8 mouse cellular contexts compared by ENCODE assay signal in the genomic region with DNA sequence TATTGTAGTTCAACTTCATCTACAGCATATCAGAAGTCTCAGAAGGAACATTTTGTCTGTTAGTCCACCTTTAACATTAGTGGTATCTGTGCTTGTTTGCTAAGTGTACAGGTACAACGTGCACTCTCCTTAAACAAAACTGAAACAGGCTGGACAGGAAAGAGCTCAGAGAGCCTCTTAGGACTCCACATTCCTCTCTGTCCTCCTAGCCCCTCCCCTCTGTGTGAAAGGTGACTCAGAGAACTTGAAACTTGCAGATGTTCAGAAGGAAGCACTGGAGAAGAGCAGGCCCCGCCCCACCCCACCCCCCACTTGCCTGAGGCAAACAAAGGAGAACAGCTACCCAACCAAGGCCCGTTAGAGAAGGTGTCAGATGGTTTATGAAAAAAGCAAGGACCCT. TPM values are rescaled to one million over a fixed set of nuclear protein-coding genes. Genes with fewer than 3 reads are reported as not detected.
A peak's percentile ranks its signal among the peaks of the same experiment; 100 is the strongest.
DNase-seq lines count a peak whose midpoint lies in the region; ATAC-seq and TF ChIP-seq lines count a peak whose summit lies in the region.

No protein-coding gene starts in this region.

- no peak for TF ChIP-seq CTCF in stomach, postnatal 0 days (IDR thresholded peaks at IDR 0.05; ENCODE audit: low read depth)

- H3K27ac ChIP-seq in stomach, postnatal 0 days (replicated peaks): no peak overlapping the region

- no peak overlapping the region for H3K4me2 ChIP-seq in stomach, postnatal 0 days (replicated peaks; ENCODE audit: low read depth)

- TF ChIP-seq EP300 in stomach, postnatal 0 days (optimal IDR thresholded peaks at IDR 0.05): no peak

- H3K4me1 ChIP-seq in stomach, postnatal 0 days (replicated peaks; ENCODE audit: control insufficient read depth, insufficient read depth): no peaks in the 10 kb centered on the region

- no peak overlapping the region for H3K4me3 ChIP-seq in stomach, postnatal 0 days (ENCODE audit: low read depth, low read length)

- DNase-seq in kidney, postnatal 4 days: peak; percentile 4 to 10
- no peak for DNase-seq in kidney, postnatal 10 days
- peak; percentile 70 for DNase-seq in adipocyte (ENCODE audit: low spot score)
- peak; percentile 30 for DNase-seq in liver
- DNase-seq in stomach, postnatal 0 days (ENCODE audit: low spot score): peak; percentile 14
- no peak for DNase-seq in T-cell, adult 2 months (ENCODE audit: low spot score)
- no peak for DNase-seq in cerebellum, adult 9-10 months

- peak; percentile 61; the same call in 1 of the 2 replicates for ATAC-seq in stomach, postnatal 0 days (ENCODE audit: low FRiP score, low TSS enrichment)
- no peak for ATAC-seq in erythroblast, adult 5-6 weeks (replicated peaks; ENCODE audit: low FRiP score, poor library complexity, severe bottlenecking)

- H3K9ac ChIP-seq in stomach, postnatal 0 days (ENCODE audit: low read length): no peak overlapping the region

- no peaks in the 10 kb centered on the region for H3K9me3 ChIP-seq in stomach, postnatal 0 days (ENCODE audit: control insufficient read depth, low read length)

- 3% methylated on average over 3 of the region's 3 CpGs for WGBS in stomach, postnatal 0 days

- H3K36me3 ChIP-seq in stomach, postnatal 0 days (ENCODE audit: control insufficient read depth, insufficient read depth, low read length): no peaks in the 10 kb centered on the region

- H3K27me3 ChIP-seq in stomach, postnatal 0 days (ENCODE audit: control insufficient read depth, insufficient read depth, low read length): no peaks in the 10 kb centered on the region

RNA-seq across cellular contexts. Expression of a gene that starts 6.7 kb away (rescaled TPM):
- polyA plus RNA-seq in stomach, postnatal 0 days (2015; fragmentation: Nextera tagmentation; extraction: Ambion mirVana): 10.0 and 11.5 TPM in 2 replicates
- total RNA-seq in erythroblast, adult 5-6 weeks (2015; ENCODE audit: low replicate concordance): 1.7 TPM in 1 of 2 replicates, not detected in the other
- 1.7 and 3.9 TPM in 2 replicates for total RNA-seq in erythroblast, adult 5-6 weeks (2017; ENCODE audit: low replicate concordance)

RNA-seq across cellular contexts. Expression of a gene that starts 36.7 kb away (rescaled TPM):
- polyA plus RNA-seq in stomach, postnatal 0 days (2015; fragmentation: Nextera tagmentation; extraction: Ambion mirVana): 1.6 and 2.4 TPM in 2 replicates
- 112 and 136 TPM in 2 replicates for total RNA-seq in erythroblast, adult 5-6 weeks (2015; ENCODE audit: low replicate concordance)
- total RNA-seq in erythroblast, adult 5-6 weeks (2017; ENCODE audit: low replicate concordance): 195 and 265 TPM in 2 replicates

RNA-seq across cellular contexts. Expression of a gene that starts 53.3 kb away (rescaled TPM):
- polyA plus RNA-seq in stomach, postnatal 0 days (2015; fragmentation: Nextera tagmentation; extraction: Ambion mirVana): 3.1 and 4.7 TPM in 2 replicates
- total RNA-seq in erythroblast, adult 5-6 weeks (2015; ENCODE audit: low replicate concordance): not detected in 2 replicates
- total RNA-seq in erythroblast, adult 5-6 weeks (2017; ENCODE audit: low replicate concordance): 1.4 TPM in 1 of 2 replicates, not detected in the other

RNA-seq across cellular contexts. Expression of a gene that starts 53.5 kb away (rescaled TPM):
- 88.5 and 100 TPM in 2 replicates for polyA plus RNA-seq in stomach, postnatal 0 days (2015; fragmentation: Nextera tagmentation; extraction: Ambion mirVana)
- total RNA-seq in erythroblast, adult 5-6 weeks (2015; ENCODE audit: low replicate concordance): 17.6 and 30.0 TPM in 2 replicates
- total RNA-seq in erythroblast, adult 5-6 weeks (2017; ENCODE audit: low replicate concordance): 36.8 and 42.0 TPM in 2 replicates

Comparison
In these comparisons a context has a peak if more than half of its experiments do, and no peak if none do; other contexts are left out.
1. DNase-seq: peak in kidney, postnatal 4 days (2 of 2), adipocyte (single experiment), liver (single experiment) and stomach, postnatal 0 days (single experiment); none in kidney, postnatal 10 days (single experiment), T-cell, adult 2 months (single experiment) and cerebellum, adult 9-10 months (single experiment).